Mouse (Mus musculus) CH12F3 (cell line): ENCODE data around the gene Pla2g5.

Source experiments
- in situ Hi-C: fragments of 300-500 bp; cut with MboI; formaldehyde crosslinking; loops from 2 replicates; pipeline ENCODE4 v1.14.3; 2020; ENCODE audit warnings: low sequenced_read_pairs

The Pla2g5 gene

GRCm38 (mm10) chr4:138800134-138800744 lies 63.0 kb downstream of the Pla2g5 start:
- in situ Hi-C loops = no loop called here

GRCm38 (mm10) chr4:138797217-138797570 lies 66.1 kb downstream of the Pla2g5 start:
- in situ Hi-C loops = no loop called here

GRCm38 (mm10) chr4:138796513-138797216 lies 66.6 kb downstream of the Pla2g5 start:
- in situ Hi-C loops = no loop called here

- in situ Hi-C loops = no loop called here
Observed at GRCm38 (mm10) chr4:138794344-138794743, 68.9 kb downstream of the Pla2g5 start.

GRCm38 (mm10) chr4:138793276-138793675 lies 70.0 kb downstream of the Pla2g5 start:
- in situ Hi-C loops = no loop called here

- in situ Hi-C loops = no loop called here
Observed at GRCm38 (mm10) chr4:138792599-138792998, 70.7 kb downstream of the Pla2g5 start.

GRCm38 (mm10) chr4:138791452-138791851 lies 71.8 kb downstream of the Pla2g5 start:
- in situ Hi-C loops = no loop called here

GRCm38 (mm10) chr4:138788381-138788780 lies 74.9 kb downstream of the Pla2g5 start:
- in situ Hi-C loops = no loop called here

- in situ Hi-C loops = no loop called here
Observed at GRCm38 (mm10) chr4:138786141-138786540, 77.1 kb downstream of the Pla2g5 start.

- in situ Hi-C loops = no loop called here
Observed at GRCm38 (mm10) chr4:138785721-138786120, 77.6 kb downstream of the Pla2g5 start.

GRCm38 (mm10) chr4:138782098-138782497 lies 81.2 kb downstream of the Pla2g5 start:
- in situ Hi-C loops = no loop called here

GRCm38 (mm10) chr4:138780300-138780699 lies 83.0 kb downstream of the Pla2g5 start:
- in situ Hi-C loops = no loop called here

- in situ Hi-C loops = no loop called here
Observed at GRCm38 (mm10) chr4:138777417-138778407, 85.6 kb downstream of the Pla2g5 start.

- in situ Hi-C loops = no loop called here
Observed at GRCm38 (mm10) chr4:138775435-138775834, 87.8 kb downstream of the Pla2g5 start, which contains the start of gene Pla2g2d. Gene Pla2g2d, plus strand, starts transcription at chr4:138775735.

- in situ Hi-C loops = no loop called here
Observed at GRCm38 (mm10) chr4:138772386-138772785, 90.9 kb downstream of the Pla2g5 start.

- in situ Hi-C loops = no loop called here
Observed at GRCm38 (mm10) chr4:138771970-138772369, 91.3 kb downstream of the Pla2g5 start.

GRCm38 (mm10) chr4:138762266-138762665 lies 101.0 kb downstream of the Pla2g5 start:
- in situ Hi-C loops = no loop called here

- in situ Hi-C loops = no loop called here
Observed at GRCm38 (mm10) chr4:138757416-138757815, 105.9 kb downstream of the Pla2g5 start, which contains the start of gene Pla2g2f. Gene Pla2g2f, minus strand, starts transcription at chr4:138757626.

- in situ Hi-C loops = no loop called here
Observed at GRCm38 (mm10) chr4:138755983-138756382, 107.3 kb downstream of the Pla2g5 start.

- in situ Hi-C loops = no loop called here
Observed at GRCm38 (mm10) chr4:138755439-138755838, 107.8 kb downstream of the Pla2g5 start.

- in situ Hi-C loops = no loop called here
Observed at GRCm38 (mm10) chr4:138754432-138754831, 108.8 kb downstream of the Pla2g5 start.
